Mouse (Mus musculus): ENCODE results near the gene Vti1a.

- no peak for TF ChIP-seq POLR2A (IDR thresholded peaks at IDR 0.05; ENCODE audit: borderline replicate concordance, extremely low read depth, insufficient read depth, insufficient read length, poor library complexity, severe bottlenecking)
- TF ChIP-seq CTCF (IDR thresholded peaks at IDR 0.05; ENCODE audit: borderline replicate concordance, extremely low read depth, insufficient read depth, insufficient read length) = no peak
Observed at GRCm38 (mm10) chr19:55570520-55571296, 254.6 kb downstream of the Vti1a start.
